Mouse (Mus musculus) C2C12 (cell line): ENCODE measurements around the gene Nr1i3. TPM values are rescaled to one million over a fixed set of nuclear protein-coding genes. Genes with fewer than 3 reads are reported as not detected.

Source experiments
- H3K27me3 ChIP-seq: one replicate; pipeline ENCODE4 v1.6.1; 2011; ENCODE audit not compliant: control insufficient read depth, insufficient read depth, insufficient read length
- H3K36me3 ChIP-seq: one replicate; pipeline ENCODE4 v1.6.1; 2011; ENCODE audit not compliant: control insufficient read depth, insufficient read depth
- H3K4me3 ChIP-seq: one replicate; pipeline ENCODE4 v1.5.1; 2011; ENCODE audit warnings: mild to moderate bottlenecking, control low read depth; ENCODE audit not compliant: poor library complexity, insufficient read depth, severe bottlenecking
- H3K79me2 ChIP-seq: one replicate; pipeline ENCODE4 v1.6.1; 2011; ENCODE audit not compliant: control insufficient read depth, insufficient read depth
- H3K79me3 ChIP-seq: one replicate; pipeline ENCODE4 v1.6.1; 2011; ENCODE audit warnings: low read depth, control low read depth
- H3ac ChIP-seq: one replicate; pipeline ENCODE3; 2011; ENCODE audit warnings: low read depth; ENCODE audit not compliant: control insufficient read depth, insufficient read length
- CEBPB ChIP-seq: IDR thresholded peaks from one replicate; pipeline ENCODE4 v1.6.1; 2011; ENCODE audit warnings: low read depth, mild to moderate bottlenecking, control low read depth, moderate library complexity
- CTCF ChIP-seq: IDR thresholded peaks from one replicate; pipeline ENCODE4 v1.5.1; 2011; ENCODE audit not compliant: control insufficient read depth, insufficient read depth, insufficient read length
- FOSL1 ChIP-seq: IDR thresholded peaks from one replicate; pipeline ENCODE4 v1.8.0; 2011; ENCODE audit warnings: mild to moderate bottlenecking, low read length; ENCODE audit not compliant: poor library complexity, insufficient read depth, severe bottlenecking
- MAX ChIP-seq: IDR thresholded peaks from one replicate; pipeline ENCODE4 v1.6.1; 2011; ENCODE audit warnings: mild to moderate bottlenecking, control low read depth
- MYOD1 ChIP-seq: IDR thresholded peaks from one replicate; pipeline ENCODE4 v1.6.1; 2011; ENCODE audit warnings: low read depth; ENCODE audit not compliant: control insufficient read depth, insufficient read length
- MYOG ChIP-seq: IDR thresholded peaks from one replicate; pipeline ENCODE4 v1.6.1; 2011; ENCODE audit not compliant: control insufficient read depth, insufficient read length; ENCODE audit errors: extremely low read depth
- USF1 ChIP-seq: IDR thresholded peaks from one replicate; pipeline ENCODE4 v1.6.1; 2011; ENCODE audit warnings: low read depth, mild to moderate bottlenecking, control low read depth, moderate library complexity
- polyA plus RNA-seq: library from polyadenylated mRNA; unstranded; fragments of >200 nt; fragmentation: generic; extraction: Trizol; gene quantifications from one replicate; pipeline ENCODE4 v1.2.1, GENCODE M21; 2012; ENCODE audit warnings: missing spikeins

The Nr1i3 gene
- polyA plus RNA-seq, 1 experiment = 0.04 TPM

DNA sequence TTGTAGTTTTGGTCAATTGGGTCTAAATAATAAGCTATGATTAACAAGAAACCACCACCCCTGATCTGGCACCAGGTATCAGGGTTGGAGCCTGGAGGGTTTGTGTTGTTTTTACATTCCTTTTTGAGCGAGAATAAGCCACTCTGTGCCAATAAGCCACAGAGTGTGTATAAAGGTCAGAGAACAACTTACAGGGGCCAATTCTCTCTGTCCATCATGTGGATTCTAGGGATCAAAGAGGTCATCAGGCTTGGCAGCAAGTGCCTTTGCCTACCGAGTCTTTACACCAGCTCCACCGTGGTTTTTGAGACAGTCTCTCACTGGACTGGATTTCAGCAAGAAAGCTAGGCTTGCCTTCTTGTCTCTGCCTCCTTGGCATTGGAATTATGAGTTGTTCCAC, 916 bp upstream of the Nr1i3 start:
- no peak overlapping the region for H3ac ChIP-seq
- H3K36me3 ChIP-seq = no peaks in the 10 kb centered on the region
- no peak overlapping the region for H3K4me3 ChIP-seq
- TF ChIP-seq USF1 = no peak
- TF ChIP-seq MAX = no peak
- no peak for TF ChIP-seq CTCF
- TF ChIP-seq MYOD1 = no peak
- TF ChIP-seq CEBPB = no peak
- TF ChIP-seq MYOG = no peak
- no peak for TF ChIP-seq FOSL1
- H3K79me3 ChIP-seq = no peaks in the 10 kb centered on the region
- H3K27me3 ChIP-seq = no peaks in the 10 kb centered on the region
- no peaks in the 10 kb centered on the region for H3K79me2 ChIP-seq

DNA sequence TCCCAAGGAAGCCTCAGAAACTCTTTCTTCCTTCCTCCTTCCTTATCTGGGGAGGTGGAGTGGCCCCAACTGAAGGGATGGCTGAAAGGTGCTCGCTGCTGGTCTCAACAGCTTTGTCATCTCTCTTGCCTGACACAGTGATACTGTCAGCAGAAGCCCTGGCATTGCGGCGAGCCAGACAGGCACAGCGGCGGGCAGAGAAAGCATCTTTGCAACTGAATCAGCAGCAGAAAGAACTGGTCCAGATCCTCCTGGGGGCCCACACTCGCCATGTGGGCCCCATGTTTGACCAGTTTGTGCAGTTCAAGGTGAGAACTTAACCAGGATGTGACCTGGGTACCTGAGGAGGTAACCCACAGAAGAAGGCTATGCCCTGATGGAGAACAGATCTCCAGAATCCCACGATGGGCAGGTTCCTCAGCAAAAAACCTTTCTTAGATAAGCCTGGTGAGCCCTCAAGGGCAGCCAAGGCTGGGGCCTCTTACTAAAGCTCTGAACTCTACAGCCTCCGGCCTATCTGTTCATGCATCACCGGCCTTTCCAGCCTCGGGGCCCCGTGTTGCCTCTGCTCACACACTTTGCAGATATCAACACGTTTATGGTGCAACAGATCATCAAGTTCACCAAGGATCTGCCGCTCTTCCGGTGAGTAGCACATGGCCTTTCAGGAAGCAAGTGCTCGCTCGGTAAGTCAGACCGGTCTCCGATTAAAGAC, 2.6 kb downstream of the Nr1i3 start:
- H3K79me3 ChIP-seq = no peaks in the 10 kb centered on the region
- peaks cover 18% of the 10 kb centered on the region for H3K36me3 ChIP-seq
- H3ac ChIP-seq = no peak overlapping the region
- H3K79me2 ChIP-seq = no peaks in the 10 kb centered on the region
- H3K4me3 ChIP-seq = no peak overlapping the region
- TF ChIP-seq FOSL1 = no peak
- no peak for TF ChIP-seq USF1
- no peak for TF ChIP-seq CEBPB
- TF ChIP-seq CTCF = no peak
- no peak for TF ChIP-seq MYOG
- no peak for TF ChIP-seq MYOD1
- TF ChIP-seq MAX = no peak
- H3K27me3 ChIP-seq = no peaks in the 10 kb centered on the region

DNA sequence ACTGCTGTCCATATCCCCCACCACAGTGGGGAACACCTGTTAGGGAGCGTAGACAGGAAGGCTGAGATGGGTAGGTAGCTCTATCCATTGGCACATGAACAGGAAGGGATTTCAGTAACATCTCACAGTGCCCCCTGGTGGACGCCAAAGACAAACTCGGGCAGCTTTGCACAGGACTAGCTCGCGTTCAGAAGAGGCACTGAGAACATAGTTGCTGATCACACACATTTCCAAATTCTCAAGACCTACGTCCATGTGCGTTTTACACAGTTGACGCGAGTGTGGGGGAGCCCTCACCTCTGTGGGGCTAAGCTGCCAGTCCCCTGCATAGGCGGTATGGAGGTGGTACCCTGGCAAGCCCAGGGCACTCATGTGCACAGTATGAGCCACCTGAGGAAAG, 7.1 kb downstream of the Nr1i3 start:
- H3K27me3 ChIP-seq = no peaks in the 10 kb centered on the region
- TF ChIP-seq USF1 (no peak), MYOD1 (no peak), MYOG (no peak), CTCF (peak; percentile 66), MAX (no peak)
- H3K79me2 ChIP-seq = no peaks in the 10 kb centered on the region

GRCm38 (mm10) chr1:171221281-171222193, 7.8 kb downstream of the Nr1i3 start:
- TF ChIP-seq MYOG (no peak), MAX (no peak), CTCF (no peak), FOSL1 (no peak), USF1 (no peak), CEBPB (no peak), MYOD1 (no peak)
- H3K79me2 ChIP-seq = no peaks in the 10 kb centered on the region
- peak overlapping the region; percentile 76 for H3ac ChIP-seq
- H3K79me3 ChIP-seq = no peaks in the 10 kb centered on the region
- H3K4me3 ChIP-seq = peak overlapping the region; percentile 66
- H3K27me3 ChIP-seq = no peaks in the 10 kb centered on the region
- H3K36me3 ChIP-seq = peaks cover 18% of the 10 kb centered on the region

More for the DNA sequence above, 7.1 kb downstream of the Nr1i3 start:
- H3ac ChIP-seq = no peak overlapping the region
- no peaks in the 10 kb centered on the region for H3K79me3 ChIP-seq
- H3K36me3 ChIP-seq = peaks cover 18% of the 10 kb centered on the region
- H3K4me3 ChIP-seq = no peak overlapping the region

- Histone ChIP-seq H3K27me3 (no peaks in the 10 kb centered on the region), H3K79me3 (no peaks in the 10 kb centered on the region), H3K36me3 (peaks cover 18% of the 10 kb centered on the region), H3ac (peak within 1 kb of the TSS; percentile 76), H3K79me2 (no peaks in the 10 kb centered on the region), H3K4me3 (peak within 1 kb of the TSS; percentile 66)
- TF ChIP-seq CTCF (no peak), USF1 (no peak), FOSL1 (no peak), MAX (no peak), MYOG (no peak), MYOD1 (no peak), CEBPB (no peak)
Observed at GRCm38 (mm10) chr1:171222238-171223155, 8.7 kb downstream of the Nr1i3 start, which contains the start of gene Tomm40l. TSS of gene Tomm40l (minus strand) at chr1:171222514.
